Mouse (Mus musculus) adrenal gland, adult 18-20 months (tissue): ENCODE measurements around the gene Cyb5d1. TPM values are rescaled to one million over a fixed set of nuclear protein-coding genes. Genes with fewer than 3 reads are reported as not detected.
"Not testable (repeated sequence)": the region's sequence is repeated elsewhere in the genome, so short reads cannot be mapped to it uniquely, and the experiment has no call there.

Experiments used
- DNase-seq, 2 experiments: peaks; one replicate each; pipeline ENCODE4 v3.0.0; 2021 to 2022; ENCODE audit warnings: low spot score in 2 of 2
- total RNA-seq, 2 experiments: library from RNA; stranded (reverse); gene quantifications; 1 replicate in 1 of 2; 2 replicates in 1 of 2; pipeline ENCODE4 v1.2.3; 2021

The Cyb5d1 gene
- total RNA-seq, 2 experiments from 2014 or later, result 41.3 to 50.2 TPM

DNA sequence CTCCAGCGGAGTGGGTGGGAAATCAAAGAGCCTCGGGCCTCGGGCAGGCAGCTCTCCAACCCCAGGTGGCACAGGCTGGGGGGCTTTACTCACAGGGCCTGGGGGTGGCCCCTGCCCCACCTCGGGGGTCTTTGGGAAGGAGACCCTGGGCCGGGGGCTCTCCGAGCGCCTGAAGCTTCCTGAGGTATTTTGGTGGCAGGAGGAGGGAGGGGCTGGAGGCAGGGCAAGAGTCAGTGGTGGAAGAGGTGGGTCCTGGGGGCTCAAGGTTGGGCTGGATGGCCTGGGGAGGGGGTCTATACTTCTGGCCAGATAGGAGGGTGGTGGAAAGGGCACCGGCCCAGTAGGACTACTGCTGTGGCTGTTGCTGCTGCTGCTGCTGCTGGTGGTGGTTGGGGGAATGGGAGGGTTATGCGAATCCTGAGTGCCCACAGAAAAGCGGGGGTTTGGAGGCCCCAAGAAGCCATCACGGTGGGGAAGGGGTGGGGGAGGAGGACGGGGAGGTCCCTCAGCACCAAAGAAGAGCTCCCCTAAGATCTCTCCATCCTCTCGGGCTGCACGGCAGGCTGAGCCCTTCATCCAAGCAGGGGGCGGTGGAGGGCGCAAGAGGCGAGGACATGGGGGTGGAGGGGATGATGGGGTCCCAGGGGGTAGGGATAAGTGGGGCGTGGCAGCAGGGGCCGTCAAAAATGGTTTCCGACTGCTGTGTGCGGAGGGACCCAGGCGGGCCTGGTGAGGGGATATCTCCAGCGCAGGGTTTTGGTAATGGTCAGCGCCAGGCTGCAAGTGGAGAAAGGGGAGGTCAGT is 10.2 kb upstream of the Cyb5d1 start:
- no peak for DNase-seq

DNA sequence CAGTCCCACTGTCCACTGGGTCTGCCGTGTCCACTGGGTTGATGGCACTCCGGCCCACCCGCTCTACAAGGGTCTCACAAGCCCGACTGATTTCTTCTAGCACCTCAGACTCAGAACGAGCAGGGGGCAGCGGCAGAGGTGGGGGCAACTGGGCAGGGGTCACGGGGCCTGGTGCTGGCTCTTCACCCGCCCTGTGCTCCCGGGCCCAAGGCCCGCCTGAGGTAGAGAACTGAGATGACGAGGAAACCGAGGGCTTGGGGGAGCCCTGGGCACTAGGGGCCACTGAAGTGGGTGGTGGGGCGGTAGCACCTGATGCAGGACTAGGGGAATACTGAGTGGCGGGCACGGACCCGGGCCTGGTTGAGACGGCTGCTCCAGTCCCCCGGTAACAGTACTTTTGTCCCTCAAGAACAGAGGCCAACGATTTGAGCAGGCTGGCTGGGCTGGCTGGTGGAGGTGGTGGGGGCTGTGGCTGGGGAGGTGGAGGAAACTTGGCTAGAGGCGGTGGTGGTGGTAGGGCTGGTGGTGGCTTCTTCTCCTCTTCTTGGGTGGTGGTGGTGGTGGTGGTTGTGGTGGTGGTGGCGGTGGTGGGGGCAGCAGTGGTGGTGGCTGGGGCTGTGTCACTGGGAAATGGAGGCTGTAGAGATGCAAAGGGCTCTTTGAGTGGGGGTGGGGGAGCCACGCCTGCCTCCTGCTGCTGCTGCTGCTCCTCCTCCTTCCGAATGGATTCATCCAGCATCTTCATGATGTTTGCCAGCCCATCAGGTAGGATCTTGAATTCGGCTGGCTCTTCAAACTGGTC is 9.4 kb upstream of the Cyb5d1 start:
- no peak for DNase-seq

DNA sequence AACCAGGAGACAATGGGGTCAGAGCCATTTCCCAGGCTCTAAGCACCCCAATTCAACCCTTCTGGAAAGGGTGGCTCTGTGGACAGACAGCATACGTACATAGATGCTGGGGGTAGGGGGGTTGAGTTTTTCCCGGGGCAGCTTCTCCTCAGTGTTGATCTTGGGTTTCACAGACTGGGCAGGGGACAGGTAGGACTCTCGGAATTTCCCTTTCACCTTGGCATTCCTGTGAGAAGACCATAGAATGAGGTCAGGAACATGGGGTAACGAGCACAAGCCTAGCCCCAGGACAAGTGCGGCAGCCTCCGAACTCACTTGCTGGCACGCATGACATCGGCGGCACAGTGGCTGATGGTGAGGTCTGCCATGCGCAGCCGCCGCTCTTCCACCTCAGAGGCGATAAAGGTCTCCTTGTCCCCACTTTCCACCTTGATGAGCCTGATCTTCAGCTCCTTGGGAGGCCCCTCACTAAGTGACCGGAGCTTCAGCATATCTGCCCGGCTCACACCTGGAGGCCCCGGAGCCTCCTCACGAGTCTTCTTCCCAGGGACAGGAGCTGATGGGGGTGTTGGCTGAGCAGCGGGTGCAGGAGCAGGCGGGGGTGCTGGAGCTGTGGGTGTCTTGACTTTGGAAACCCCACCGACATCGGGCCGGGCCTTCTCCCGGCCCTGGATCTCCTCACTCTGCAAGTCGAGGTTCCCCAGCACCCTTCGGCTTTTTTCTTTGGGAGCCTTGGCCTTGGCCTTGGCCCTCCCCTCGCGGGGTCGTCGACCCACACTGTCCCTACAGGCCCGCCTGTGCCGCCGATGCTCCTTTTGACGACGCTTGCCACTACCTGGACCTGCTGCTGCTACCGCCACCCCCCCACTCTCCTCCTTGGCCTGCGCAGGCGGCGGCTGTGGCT is 8.5 kb upstream of the Cyb5d1 start:
- DNase-seq, result peak in 1 of 2 experiments; percentile 23

DNA sequence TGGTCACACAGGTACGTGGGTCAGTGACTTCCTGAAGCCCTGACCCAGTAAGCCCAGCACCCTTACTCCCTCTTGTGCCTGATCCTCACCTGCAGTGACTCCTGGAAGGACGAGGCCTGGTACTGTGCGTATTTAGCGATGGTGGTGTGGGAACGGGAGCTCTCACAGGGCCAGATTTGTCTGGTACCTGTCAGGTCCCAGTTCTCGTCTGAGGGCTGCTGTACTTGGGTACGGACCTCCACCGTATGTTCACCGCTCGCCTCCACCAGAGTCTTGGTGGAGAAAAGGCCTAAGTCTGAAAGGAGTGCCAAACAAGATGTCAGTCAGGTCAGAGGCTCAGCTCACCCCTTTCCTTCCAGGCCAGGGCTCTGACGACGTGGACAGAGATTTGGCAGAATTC is 6.6 kb upstream of the Cyb5d1 start:
- DNase-seq, result peak in 1 of 2 experiments; percentile 20

DNA sequence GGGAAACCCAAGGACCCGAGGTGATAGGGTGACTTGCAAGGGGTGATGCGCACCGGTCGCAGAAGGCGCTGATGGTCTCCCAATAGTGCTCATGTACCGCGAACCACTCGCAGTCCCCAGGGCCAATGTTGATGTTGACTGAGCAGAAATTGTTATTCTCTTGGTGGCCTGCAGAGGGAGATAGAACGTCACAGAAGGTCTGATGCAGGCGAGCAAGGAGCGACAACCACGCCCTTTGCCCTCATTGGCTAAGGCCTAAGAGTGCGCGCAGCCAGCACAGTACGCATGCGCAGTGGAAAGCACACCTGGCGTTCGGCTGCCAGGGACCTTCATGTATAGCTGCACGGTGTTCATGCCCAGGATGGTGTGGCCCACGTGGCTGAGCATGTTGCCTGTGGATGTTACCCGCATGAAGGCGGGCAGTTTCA is 5.8 kb upstream of the Cyb5d1 start:
- peak; percentile 71 to 76 for DNase-seq

DNA sequence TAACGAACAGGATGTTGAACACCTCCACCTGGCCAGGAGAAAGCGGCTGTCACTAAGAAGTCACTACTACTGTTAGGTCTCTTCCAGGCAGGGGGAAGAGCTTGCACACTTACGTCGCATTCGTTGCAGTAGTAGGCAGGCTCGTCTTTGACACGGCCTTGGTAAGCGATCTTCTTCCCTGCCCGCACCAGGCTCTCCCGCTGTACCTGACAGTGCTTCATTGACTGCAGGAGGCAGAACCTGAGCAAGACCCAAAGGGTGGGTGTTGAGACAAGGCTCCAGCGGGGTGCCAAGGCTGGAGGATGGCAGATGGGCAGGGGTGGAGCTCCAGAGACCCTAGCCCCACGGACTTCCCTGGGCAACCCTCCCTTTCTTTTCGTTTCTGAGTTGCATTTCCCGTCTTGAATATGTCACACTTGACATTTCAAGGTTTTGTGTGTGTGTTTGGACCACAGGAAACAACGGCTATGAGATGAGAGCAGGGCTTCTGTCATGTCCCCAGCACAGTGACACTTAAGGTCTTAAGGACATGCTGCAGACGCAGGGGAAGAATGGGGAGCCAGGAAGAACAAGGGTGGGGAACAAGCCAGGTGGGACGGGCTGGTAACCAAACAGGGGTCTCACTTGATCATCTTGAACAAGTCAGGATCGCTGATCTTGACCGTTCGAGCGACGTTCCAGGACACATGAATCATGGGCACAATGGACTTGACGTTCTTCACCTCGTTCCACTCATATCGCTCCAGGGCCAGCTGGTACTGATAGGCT is 4.8 kb upstream of the Cyb5d1 start:
- no peak for DNase-seq

DNA sequence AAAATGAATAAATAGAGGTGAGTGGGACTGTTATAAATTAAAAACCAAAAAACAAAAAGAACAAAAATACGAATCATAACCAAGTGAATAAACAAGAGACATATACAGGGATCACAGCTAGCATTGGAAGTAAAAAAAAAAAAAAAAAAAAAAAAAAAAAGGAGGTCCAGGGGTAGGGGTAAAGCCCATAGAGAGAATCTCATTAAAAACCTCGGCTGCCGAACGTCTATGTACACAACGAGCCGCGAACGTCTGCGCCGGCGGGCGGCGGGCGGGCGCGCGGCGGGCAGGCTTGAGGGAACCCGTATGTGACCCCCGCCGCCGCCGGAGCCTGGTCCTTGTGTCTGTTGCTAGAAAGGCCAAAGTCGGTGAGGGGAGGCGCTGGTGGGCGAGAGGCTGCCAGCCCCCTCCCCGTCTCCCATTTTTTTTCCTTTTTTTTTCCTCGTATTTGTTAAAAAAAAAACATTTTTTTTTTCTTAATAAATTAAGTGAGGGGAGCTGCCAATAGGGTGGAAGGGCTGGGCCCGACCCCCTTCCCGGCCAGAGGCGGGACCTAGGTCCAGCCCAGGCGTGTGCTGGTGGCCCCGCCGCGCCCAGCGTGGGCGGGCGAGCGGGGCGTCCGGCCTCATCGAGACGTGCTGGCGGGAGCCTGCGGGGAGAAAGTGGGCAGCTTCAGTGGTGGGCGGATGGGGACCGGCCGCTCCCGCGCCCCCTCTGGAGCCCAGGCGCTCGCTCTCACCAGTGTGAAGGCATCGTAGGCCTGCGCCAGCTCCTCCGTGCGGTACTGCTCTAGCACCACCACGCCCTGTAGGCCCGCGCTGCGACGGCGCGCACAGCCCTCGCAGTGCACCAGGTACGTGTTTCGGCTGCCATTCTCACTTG is 4.0 kb upstream of the Cyb5d1 start:
- no peak for DNase-seq

DNA sequence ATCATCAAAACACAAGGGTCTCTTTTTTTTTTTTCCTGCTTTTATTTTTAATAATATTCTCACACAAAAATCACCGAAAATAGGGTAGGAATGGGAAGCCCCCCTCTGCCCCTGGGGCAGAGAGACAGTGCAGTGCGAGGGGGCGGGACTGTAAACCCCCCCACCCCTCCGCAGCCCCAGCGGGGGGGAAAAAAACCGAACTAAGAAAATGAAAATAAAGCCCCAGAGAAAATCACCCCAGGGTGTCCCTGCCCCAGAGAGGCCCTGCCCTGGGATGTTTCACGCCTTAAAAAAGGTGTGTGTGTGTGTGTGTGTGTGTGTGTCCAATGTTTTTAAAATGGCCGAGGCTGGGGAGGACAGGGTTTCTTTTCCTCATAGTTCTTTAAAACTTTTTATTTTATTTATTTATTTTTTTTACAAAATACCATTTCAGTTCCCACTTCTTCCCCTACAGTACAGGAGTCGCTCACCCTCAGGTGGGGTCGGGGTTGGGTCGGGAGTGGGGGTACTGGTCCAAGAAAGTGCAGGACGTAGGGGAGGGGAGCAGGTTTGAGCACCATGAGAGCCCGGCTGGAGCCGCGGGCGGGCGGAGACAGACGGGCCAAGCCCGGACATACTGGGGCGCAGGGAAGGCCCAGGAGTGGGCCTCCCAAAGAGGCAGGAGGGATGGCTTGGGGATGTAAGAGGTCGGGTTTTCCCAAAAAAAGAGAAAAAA is 3.2 kb upstream of the Cyb5d1 start:
- DNase-seq, result no peak

DNA sequence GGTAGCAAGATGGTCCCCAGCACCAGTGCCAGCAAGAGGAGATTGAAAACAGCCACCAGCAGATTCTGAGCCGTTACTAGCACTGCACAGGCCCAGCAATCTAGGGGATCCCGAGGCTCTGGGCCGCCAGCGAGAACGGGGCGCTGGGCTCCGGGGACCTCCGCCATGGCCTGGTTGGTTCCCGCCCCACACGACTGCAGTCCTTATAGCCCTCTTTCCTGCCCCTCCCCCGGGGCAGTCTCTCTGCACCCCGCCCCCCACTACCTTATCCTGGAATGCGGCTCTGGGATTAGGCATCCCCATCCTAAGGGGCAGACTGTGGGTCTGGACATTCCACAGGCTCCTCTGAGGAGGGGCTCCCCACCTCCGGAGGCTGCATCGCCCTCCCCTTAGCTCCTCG is 2.6 kb upstream of the Cyb5d1 start, which contains the start of gene Tmem88:
Gene Tmem88, minus strand, starts transcription at position 176 of the 400 bp plus-strand sequence.
- DNase-seq, result peak in 1 of 2 experiments; percentile 52

DNA sequence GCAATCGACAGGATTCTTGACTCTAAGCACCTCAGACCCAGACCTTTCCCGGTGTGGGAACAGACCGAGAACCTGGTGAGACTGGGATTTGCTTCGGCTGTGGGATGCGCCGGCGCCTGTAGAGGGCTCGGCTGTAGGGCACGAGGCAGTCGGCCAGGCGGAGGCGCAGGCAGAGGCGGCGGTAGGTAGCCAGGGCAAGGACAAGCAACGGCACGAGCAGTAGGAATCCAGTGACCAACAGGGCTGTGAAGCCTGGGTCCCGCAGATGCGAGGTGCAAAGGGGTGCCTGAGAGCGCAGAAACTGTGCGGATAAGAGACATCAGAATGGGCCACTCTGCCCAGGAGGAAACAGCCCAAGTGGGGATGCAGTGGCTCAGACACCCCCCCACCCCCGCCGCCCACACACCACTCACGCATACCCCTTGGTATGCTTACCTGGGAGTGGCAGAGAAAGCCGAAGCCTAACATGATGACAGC is 2.2 kb upstream of the Cyb5d1 start:
- DNase-seq, result peak in 1 of 2 experiments; percentile 41

DNA sequence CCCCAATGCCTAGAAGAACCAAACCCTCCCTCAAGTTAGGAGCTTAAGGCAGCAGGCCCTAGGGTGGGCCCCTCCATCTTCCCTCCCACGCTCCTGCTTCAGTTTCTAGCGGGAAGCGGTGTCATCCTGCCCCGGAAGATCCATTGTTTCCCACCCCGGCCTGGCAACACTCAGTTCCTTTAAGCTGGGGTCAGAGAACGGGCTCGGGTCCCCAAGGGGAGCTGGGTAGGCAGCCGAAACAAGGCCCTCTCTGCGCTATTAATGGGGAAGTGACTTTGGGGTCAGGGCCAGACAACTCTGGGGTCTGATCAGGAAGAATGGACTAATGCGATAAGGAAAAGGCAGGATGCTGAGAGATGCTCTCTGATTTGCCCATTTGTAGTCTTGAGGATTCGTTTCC is 1.3 kb upstream of the Cyb5d1 start:
- peak in 1 of 2 experiments; percentile 52 for DNase-seq

DNA sequence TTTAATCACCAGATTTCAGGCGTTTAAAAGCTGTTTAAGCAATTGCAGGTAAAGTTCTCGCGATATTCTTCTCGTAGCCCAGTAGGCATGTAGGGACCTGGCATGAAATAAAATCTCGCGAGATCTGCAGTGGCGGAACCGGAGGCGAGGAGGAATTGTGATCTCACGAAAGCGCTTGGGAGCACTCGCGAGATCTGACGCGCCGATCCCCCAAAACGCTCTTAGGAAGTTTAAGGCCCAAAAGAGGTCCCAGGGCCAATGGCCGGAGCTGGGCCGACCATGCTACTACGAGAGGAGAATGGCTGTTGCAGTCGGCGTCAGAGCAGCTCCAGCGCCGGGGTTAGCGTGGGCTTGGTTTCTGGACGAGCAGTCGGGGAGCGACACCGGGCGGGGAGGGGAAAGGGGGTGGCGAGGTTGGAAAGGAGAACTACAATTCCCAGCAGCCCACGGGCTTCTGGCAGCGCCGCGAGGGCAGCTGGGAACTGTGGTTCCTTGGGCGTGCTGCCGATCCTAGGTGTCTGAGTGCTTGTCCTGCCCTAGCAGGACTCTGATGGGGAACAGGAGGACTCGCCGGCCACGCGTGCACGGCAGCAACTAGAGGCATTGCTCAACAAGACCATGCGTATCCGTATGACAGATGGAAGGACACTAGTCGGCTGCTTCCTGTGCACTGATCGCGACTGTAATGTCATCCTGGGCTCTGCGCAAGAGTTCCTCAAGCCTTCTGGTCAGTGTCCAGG is 373 bp upstream of the Cyb5d1 start:
- peak; percentile 83 to 88 for DNase-seq

DNA sequence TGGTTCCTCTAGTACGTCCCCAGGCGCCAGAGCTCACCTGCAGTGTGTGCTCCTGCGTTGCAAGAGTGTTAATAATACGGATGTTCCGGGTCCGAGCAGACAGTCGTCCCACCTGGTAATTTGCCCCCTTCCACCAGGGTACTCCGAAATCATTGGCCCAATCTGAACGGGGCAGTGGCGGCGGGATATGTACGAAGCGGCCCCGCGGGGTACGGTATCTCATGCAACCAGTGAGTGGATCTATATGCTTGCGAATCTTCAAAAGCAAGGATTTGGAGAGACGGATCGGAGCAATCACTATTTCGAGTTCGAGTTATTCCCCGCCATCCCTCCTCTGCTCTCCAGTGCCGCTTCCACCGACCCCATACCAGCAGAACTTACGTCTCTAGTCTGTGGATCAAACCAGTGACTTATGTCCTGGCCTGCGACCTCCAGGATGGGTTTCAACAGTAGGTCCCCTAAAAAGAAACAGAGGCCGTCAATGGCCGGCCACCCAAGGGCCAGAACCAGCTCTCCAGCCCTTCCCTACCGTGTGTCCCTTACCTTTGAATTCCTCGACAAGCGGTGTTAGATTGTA is 752 bp downstream of the Cyb5d1 start:
- DNase-seq, result not testable (repeated sequence)

DNA sequence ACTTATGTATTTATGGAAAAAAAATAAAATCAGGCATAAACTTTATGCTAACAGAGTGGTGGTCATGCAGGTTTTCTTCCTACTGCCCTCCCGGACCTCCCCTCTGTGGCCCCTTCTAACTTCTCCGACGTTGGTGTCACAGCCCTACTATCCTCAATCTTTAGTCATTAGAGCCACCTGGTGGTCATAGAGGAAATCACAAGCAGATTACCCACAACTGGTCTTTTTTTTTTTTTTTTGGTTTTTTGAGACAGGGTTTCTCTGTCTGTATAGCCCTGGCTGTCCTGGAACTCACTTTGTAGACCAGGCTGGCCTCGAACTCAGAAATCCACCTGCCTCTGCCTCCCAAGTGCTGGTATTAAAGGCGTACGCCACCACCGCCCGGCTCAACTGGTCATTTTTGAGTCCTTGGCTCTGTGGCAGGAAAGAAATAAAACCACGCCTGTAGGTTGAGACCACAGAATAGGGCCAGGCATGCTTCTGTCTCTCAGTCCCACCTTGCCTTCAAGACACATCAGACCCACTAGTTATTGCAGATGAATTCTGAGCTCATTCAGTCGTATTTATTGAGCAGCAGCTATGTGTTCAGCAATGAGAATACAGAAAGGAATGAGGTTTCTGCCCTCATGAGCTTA is 4.9 kb downstream of the Cyb5d1 start:
- peak in 1 of 2 experiments; percentile 31 for DNase-seq

DNA sequence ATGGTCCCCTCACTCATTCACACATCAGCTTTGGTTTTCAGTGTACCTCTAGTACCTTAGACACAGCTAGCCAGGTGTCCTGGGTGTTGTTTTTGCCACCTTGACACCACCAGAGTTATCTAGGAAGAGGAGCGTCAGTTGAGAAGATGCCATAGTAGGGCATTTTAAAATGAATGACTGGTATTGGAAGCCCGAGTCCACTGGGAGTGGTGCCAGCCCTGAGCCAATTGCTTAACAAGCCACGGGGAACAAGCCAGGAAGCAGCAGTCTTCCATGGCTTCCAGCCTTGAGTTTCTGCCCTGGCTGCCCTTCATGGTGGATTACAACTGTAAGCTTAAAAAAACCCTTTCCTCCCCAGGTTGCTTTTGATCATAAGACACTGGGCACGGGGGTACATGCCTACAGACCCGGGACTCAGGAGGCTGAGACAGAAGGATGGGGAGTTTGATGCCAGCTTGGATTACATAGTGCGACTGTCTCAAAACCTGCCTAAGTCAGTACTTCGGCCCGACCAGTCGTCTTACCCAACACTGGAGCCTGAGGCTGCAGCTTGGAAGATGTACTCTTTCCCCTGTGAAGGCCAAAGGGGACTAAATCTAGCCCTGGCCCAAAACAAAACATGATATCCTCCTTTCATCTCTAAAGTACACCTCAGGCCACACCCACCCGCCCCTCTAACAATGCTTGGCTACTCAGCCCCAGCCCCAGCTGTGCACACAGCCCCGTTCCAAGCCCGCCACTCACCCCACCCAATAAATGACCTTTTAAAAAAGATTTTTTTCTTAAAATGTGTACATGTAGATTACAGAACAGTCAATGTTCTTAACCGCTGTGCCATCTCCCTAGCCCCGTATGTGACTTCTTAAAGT is 5.7 kb downstream of the Cyb5d1 start:
- peak in 1 of 2 experiments; percentile 53 for DNase-seq

DNA sequence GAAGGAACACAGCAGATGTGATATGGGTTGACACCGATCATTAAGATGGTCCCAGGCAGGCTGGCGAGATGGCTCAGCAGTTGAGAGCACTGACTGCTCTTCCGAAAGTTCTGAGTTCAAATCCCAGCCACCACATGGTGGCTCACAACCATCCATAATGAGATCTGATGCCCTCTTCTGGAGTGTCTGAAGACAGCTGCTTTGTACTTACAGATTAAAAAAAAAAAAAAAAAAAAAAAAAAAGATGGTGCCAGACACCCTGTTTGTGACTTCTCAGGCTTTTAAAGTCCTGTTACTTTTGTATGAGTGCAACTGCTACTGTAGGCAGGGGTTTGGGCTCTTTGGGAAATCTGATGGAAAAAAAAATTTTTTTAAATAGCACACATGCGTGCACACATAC is 6.8 kb downstream of the Cyb5d1 start:
- no peak for DNase-seq
